Mouse (Mus musculus) hindbrain, embryonic 16.5 days (tissue): ENCODE measurements around the gene Dlx1. TPM values are rescaled to one million over a fixed set of nuclear protein-coding genes. Genes with fewer than 3 reads are reported as not detected.

Source experiments
- ATAC-seq: fragments of 200-750 bp; cut with Nextera tagmentation; 2 replicates; pipeline ENCODE4 v1.8.0; 2017; ENCODE audit warnings: moderate TSS enrichment, moderate library complexity
- H3K27ac ChIP-seq: fragments of 300-500 bp; sonication (generic); 2 replicates; pipeline ENCODE4 v1.5.1; 2014; ENCODE audit warnings: low read depth, mild to moderate bottlenecking, control low read depth, low read length, moderate library complexity
- H3K27me3 ChIP-seq: fragments of 300-500 bp; sonication (generic); replicated peaks from 2 replicates; pipeline ENCODE4 v1.6.1; 2014; ENCODE audit warnings: low read length; ENCODE audit not compliant: control insufficient read depth, insufficient read depth
- H3K36me3 ChIP-seq: fragments of 300-500 bp; sonication (generic); 2 replicates; pipeline ENCODE4 v1.6.1; 2014; ENCODE audit warnings: mild to moderate bottlenecking, low read length, moderate library complexity, mixed read lengths; ENCODE audit not compliant: control insufficient read depth, insufficient read depth
- H3K4me1 ChIP-seq: fragments of 300-500 bp; sonication (generic); 2 replicates; pipeline ENCODE4 v1.6.1; 2014; ENCODE audit warnings: low read depth, low read length; ENCODE audit not compliant: control insufficient read depth, insufficient read depth
- H3K4me2 ChIP-seq: fragments of 300-500 bp; sonication (generic); 2 replicates; pipeline ENCODE4 v1.6.1; 2014; ENCODE audit warnings: mild to moderate bottlenecking, low read length, control low read depth, moderate library complexity
- H3K4me3 ChIP-seq: fragments of 300-500 bp; sonication (generic); 2 replicates; pipeline ENCODE4 v1.5.1; 2014; ENCODE audit warnings: mild to moderate bottlenecking, low read length, control low read depth, moderate library complexity
- H3K9ac ChIP-seq: fragments of 300-500 bp; sonication (generic); 2 replicates; pipeline ENCODE4 v1.6.1; 2014; ENCODE audit warnings: low read depth, mild to moderate bottlenecking, control low read depth, low read length, moderate library complexity
- H3K9me3 ChIP-seq: fragments of 300-500 bp; sonication (generic); 2 replicates; pipeline ENCODE4 v1.6.1; 2014; ENCODE audit warnings: mild to moderate bottlenecking, low read length, moderate library complexity; ENCODE audit not compliant: control insufficient read depth
- WGBS: fragments of 180-500 bp; shearing (Covaris S2); extraction: QIAGEN DNeasy Blood & Tissue Kit; methylation state at CpG from one replicate; pipeline ENCODE4 v1.1.7; 2014; 5-methylcytosine and 5-hydroxymethylcytosine counted together
- polyA plus RNA-seq: library from polyadenylated mRNA; unstranded; fragments of >200 nt; fragmentation: Nextera tagmentation; extraction: Ambion mirVana; gene quantifications from 2 replicates; pipeline ENCODE4 v1.2.1, GENCODE M21; 2015

The Dlx1 gene
- polyA plus RNA-seq, 1 experiment from 2014 or later, result 0.09 TPM

DNA sequence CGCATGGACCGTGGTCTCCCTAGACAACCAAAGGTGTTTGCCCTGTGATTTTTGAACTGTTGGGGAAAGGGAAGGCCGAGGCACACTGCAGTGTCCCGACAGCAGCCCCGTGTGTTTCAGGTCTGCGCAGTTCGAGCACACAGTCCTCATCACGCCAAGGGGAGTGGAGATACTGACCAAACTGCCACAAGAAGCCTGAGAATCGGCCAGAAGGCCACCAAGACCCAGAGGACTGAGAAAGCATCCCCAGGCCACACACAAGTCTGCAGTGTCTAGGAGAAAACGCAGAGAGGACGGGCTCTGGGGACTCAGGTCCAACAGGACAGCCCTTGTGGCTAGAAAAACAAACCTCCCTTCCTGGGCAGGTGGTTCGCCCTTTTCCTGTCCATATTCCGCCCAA is 3.1 kb upstream of the Dlx1 start:
- no peak overlapping the region for H3K4me2 ChIP-seq
- no peak overlapping the region for H3K4me3 ChIP-seq
- H3K4me1 ChIP-seq, result peaks cover 5% of the 10 kb centered on the region
- ATAC-seq, result no peak
- no peaks in the 10 kb centered on the region for H3K9me3 ChIP-seq
- no peak overlapping the region for H3K9ac ChIP-seq
- H3K27ac ChIP-seq, result no peak overlapping the region
- peaks cover 70% of the 10 kb centered on the region for H3K27me3 ChIP-seq
- WGBS, result 37% methylated on average over 13 of the region's 13 CpGs
- no peaks in the 10 kb centered on the region for H3K36me3 ChIP-seq

GRCm38 (mm10) chr2:71526595-71527322 is 1.2 kb upstream of the Dlx1 start:
- no peak for ATAC-seq
- peaks cover 5% of the 10 kb centered on the region for H3K4me1 ChIP-seq
- no peak overlapping the region for H3K9ac ChIP-seq
- H3K27me3 ChIP-seq, result peaks cover 61% of the 10 kb centered on the region
- no peaks in the 10 kb centered on the region for H3K9me3 ChIP-seq
- H3K27ac ChIP-seq, result no peak overlapping the region
- no peaks in the 10 kb centered on the region for H3K36me3 ChIP-seq
- no peak overlapping the region for H3K4me3 ChIP-seq
- no peak overlapping the region for H3K4me2 ChIP-seq
- 3% methylated on average over 10 of the region's 10 CpGs for WGBS

- H3K36me3 ChIP-seq, result no peaks in the 10 kb centered on the region
- H3K4me2 ChIP-seq, result no peak overlapping the region
- whole genome bisulfite sequencing, result 1% methylated on average over 24 of the region's 24 CpGs
- no peak overlapping the region for H3K4me3 ChIP-seq
- H3K27ac ChIP-seq, result no peak overlapping the region
- H3K9ac ChIP-seq, result no peak overlapping the region
- no peak for ATAC-seq
- H3K4me1 ChIP-seq, result peaks cover 5% of the 10 kb centered on the region
- H3K9me3 ChIP-seq, result no peaks in the 10 kb centered on the region
- peaks cover 65% of the 10 kb centered on the region for H3K27me3 ChIP-seq
Measured at GRCm38 (mm10) chr2:71527323-71528013, 445 bp upstream of the Dlx1 start.

- peaks cover 59% of the 10 kb centered on the region for H3K27me3 ChIP-seq
- WGBS, result under 1% methylated on average over 42 of the region's 57 CpGs
- H3K4me3 ChIP-seq, result peak overlapping the region; percentile 40
- no peaks in the 10 kb centered on the region for H3K9me3 ChIP-seq
- peak overlapping the region; percentile 15; the same call in 1 of the 2 replicates for H3K9ac ChIP-seq
- H3K4me2 ChIP-seq, result peak overlapping the region; percentile 62
- peaks cover 5% of the 10 kb centered on the region for H3K4me1 ChIP-seq
- peak; percentile 51 for ATAC-seq
- H3K36me3 ChIP-seq, result no peaks in the 10 kb centered on the region
- no peak overlapping the region for H3K27ac ChIP-seq
Measured at GRCm38 (mm10) chr2:71528714-71529510, 999 bp downstream of the Dlx1 start.

DNA sequence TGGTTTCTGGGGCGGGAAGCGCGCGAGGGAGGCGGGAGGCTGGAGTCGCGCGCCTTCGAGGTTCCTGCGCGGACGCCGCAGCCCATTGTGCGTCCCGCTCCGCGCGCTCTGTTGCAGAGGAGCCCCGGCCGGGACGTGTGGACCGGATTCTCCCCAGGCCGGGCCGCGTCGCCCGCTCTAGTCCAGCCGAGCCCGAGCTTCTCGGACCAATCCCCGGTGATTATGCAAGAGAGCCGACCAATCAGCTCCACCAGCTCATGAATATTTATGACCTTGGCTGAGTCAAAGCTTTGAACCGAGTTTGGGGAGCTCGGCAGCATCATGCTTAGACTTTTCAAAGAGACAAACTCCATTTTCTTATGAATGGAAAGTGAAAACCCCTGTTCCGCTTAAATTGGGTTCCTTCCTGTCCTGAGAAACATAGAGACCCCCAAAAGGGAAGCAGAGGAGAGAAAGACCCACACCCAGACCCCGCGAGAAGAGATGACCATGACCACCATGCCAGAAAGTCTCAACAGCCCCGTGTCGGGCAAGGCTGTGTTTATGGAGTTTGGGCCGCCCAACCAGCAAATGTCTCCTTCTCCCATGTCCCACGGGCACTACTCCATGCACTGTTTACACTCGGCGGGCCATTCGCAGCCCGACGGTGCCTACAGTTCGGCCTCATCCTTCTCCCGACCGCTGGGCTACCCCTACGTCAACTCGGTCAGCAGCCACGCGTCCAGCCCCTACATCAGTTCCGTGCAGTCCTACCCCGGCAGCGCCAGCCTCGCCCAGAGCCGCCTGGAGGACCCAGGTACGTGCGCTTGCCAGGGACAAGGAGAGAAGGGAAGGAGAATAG is 1.8 kb downstream of the Dlx1 start:
- Histone ChIP-seq H3K4me3 (peak overlapping the region; percentile 40), H3K4me2 (peak overlapping the region; percentile 62), H3K27me3 (peaks cover 61% of the 10 kb centered on the region), H3K36me3 (no peaks in the 10 kb centered on the region), H3K4me1 (peaks cover 5% of the 10 kb centered on the region), H3K9ac (peak overlapping the region; percentile 15; the same call in 1 of the 2 replicates), H3K27ac (peak overlapping the region; percentile 7; the same call in 1 of the 2 replicates), H3K9me3 (no peaks in the 10 kb centered on the region)
- under 1% methylated on average over 49 of the region's 60 CpGs for WGBS
- peak; percentile 84 for ATAC-seq

DNA sequence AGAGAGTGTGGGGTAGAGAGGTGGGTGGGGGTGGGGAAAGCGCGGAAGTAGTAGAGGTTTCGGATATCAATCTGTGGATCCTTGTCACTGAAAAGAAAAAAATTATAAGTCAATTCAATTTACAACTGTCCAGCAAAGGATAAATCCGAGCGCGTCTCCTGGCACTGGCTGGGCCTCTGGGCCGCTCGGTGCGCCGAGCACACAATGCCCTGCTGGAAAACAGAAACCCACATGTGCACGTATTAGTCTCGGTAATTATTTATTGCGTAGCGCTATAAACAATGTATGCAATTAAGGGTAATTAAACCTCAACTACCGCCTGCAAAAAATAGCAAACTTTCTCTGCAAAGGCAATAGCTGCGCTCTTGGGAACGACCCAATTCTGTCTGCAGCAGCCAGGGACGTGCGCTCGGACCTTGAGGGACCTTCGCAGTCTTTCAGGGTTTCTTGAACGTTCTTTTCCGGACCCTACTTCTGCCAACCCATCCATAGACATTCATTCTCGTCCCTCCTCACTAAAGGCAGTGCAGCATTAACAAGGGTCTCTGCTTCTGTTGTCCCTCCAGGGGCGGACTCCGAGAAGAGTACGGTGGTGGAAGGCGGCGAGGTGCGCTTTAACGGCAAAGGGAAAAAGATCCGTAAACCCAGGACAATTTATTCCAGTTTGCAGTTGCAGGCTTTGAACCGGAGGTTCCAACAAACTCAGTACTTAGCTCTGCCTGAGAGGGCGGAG is 2.6 kb downstream of the Dlx1 start:
- no peaks in the 10 kb centered on the region for H3K36me3 ChIP-seq
- no peaks in the 10 kb centered on the region for H3K9me3 ChIP-seq
- no peak for ATAC-seq
- peaks cover 59% of the 10 kb centered on the region for H3K27me3 ChIP-seq
- 2% methylated on average over 34 of the region's 34 CpGs for WGBS
- no peak overlapping the region for H3K27ac ChIP-seq
- no peak overlapping the region for H3K4me2 ChIP-seq
- H3K4me1 ChIP-seq, result peaks cover 5% of the 10 kb centered on the region
- H3K4me3 ChIP-seq, result no peak overlapping the region
- H3K9ac ChIP-seq, result no peak overlapping the region

GRCm38 (mm10) chr2:71531124-71531590 is 3.2 kb downstream of the Dlx1 start:
- no peak for ATAC-seq
- Histone ChIP-seq H3K27ac (no peak overlapping the region), H3K9me3 (no peaks in the 10 kb centered on the region), H3K27me3 (peaks cover 54% of the 10 kb centered on the region), H3K4me1 (peaks cover 5% of the 10 kb centered on the region), H3K4me3 (no peak overlapping the region), H3K36me3 (no peaks in the 10 kb centered on the region), H3K9ac (no peak overlapping the region), H3K4me2 (no peak overlapping the region)
- WGBS, result under 1% methylated on average over 12 of the region's 12 CpGs
